Mouse (Mus musculus) midbrain, embryonic 11.5 days (tissue): ENCODE data around the gene Cnn1. TPM values are rescaled to one million over a fixed set of nuclear protein-coding genes. Genes with fewer than 3 reads are reported as not detected.

Experiments
- ATAC-seq: fragments of 200-750 bp; cut with Nextera tagmentation; 2 replicates; pipeline ENCODE4 v1.8.0; 2017; ENCODE audit warnings: moderate TSS enrichment, moderate library complexity; ENCODE audit not compliant: low FRiP score
- DNase-seq: peaks from one replicate; pipeline ENCODE4 v3.0.0; 2015; ENCODE audit warnings: low spot score; ENCODE audit errors: missing footprints
- H3K27ac ChIP-seq: fragments of 300-500 bp; sonication (generic); 2 replicates; pipeline ENCODE4 v1.5.1; 2014; ENCODE audit warnings: low read depth, low read length
- H3K27me3 ChIP-seq: fragments of 300-500 bp; sonication (generic); 2 replicates; pipeline ENCODE4 v1.6.1; 2014; ENCODE audit warnings: mild to moderate bottlenecking, low read length, moderate library complexity, mixed read lengths; ENCODE audit not compliant: control insufficient read depth, insufficient read depth
- H3K36me3 ChIP-seq: fragments of 300-500 bp; sonication (generic); 2 replicates; pipeline ENCODE4 v1.6.1; 2014; ENCODE audit warnings: mild to moderate bottlenecking, low read length, moderate library complexity, mixed read lengths; ENCODE audit not compliant: control insufficient read depth, insufficient read depth
- H3K4me1 ChIP-seq: fragments of 300-500 bp; sonication (generic); 2 replicates; pipeline ENCODE4 v1.6.1; 2014; ENCODE audit warnings: low read length; ENCODE audit not compliant: control insufficient read depth, insufficient read depth
- H3K4me2 ChIP-seq: fragments of 300-500 bp; sonication (generic); 2 replicates; pipeline ENCODE4 v1.6.1; 2014; ENCODE audit warnings: mild to moderate bottlenecking, moderate library complexity
- H3K4me3 ChIP-seq: fragments of 300-500 bp; sonication (generic); 2 replicates; pipeline ENCODE4 v1.5.1; 2014; ENCODE audit warnings: low read depth, low read length
- H3K9ac ChIP-seq: fragments of 300-500 bp; sonication (generic); 2 replicates; pipeline ENCODE4 v1.6.1; 2014; ENCODE audit warnings: low read length
- H3K9me3 ChIP-seq: fragments of 300-500 bp; sonication (generic); 2 replicates; pipeline ENCODE4 v1.6.1; 2016; ENCODE audit warnings: low read length; ENCODE audit not compliant: control insufficient read depth
- WGBS: fragments of 180-500 bp; shearing (Covaris S2); extraction: QIAGEN DNeasy Blood & Tissue Kit; methylation state at CpG from one replicate; pipeline ENCODE4 v1.1.7; 2014; 5-methylcytosine and 5-hydroxymethylcytosine counted together
- polyA plus RNA-seq: library from polyadenylated mRNA; unstranded; fragments of >200 nt; fragmentation: Nextera tagmentation; extraction: Ambion mirVana; gene quantifications from 2 replicates; pipeline ENCODE4 v1.2.1, GENCODE M21; 2014

Cnn1 gene
- polyA plus RNA-seq, 1 experiment from 2014 or later: 1.6 TPM

GRCm38 (mm10) chr9:22055713-22056112, 43.3 kb upstream of the Cnn1 start:
- peaks cover 9% of the 10 kb centered on the region for H3K36me3 ChIP-seq
- no peak overlapping the region for H3K9ac ChIP-seq
- peaks cover 9% of the 10 kb centered on the region; the same call in 1 of the 2 replicates for H3K4me1 ChIP-seq
- ATAC-seq (no peak), DNase-seq (no peak)
- no peak overlapping the region for H3K27ac ChIP-seq
- H3K9me3 ChIP-seq: no peaks in the 10 kb centered on the region
- peaks cover 8% of the 10 kb centered on the region for H3K27me3 ChIP-seq
- H3K4me3 ChIP-seq: no peak overlapping the region
- 44% methylated on average over 29 of the region's 29 CpGs for WGBS
- no peak overlapping the region for H3K4me2 ChIP-seq

- H3K4me2 ChIP-seq: no peak overlapping the region
- H3K9me3 ChIP-seq: no peaks in the 10 kb centered on the region
- peaks cover 8% of the 10 kb centered on the region; the same call in 1 of the 2 replicates for H3K27me3 ChIP-seq
- no peak for ATAC-seq
- peaks cover 9% of the 10 kb centered on the region for H3K36me3 ChIP-seq
- H3K9ac ChIP-seq: no peak overlapping the region
- no peak overlapping the region for H3K4me3 ChIP-seq
- H3K4me1 ChIP-seq: peaks cover 9% of the 10 kb centered on the region; the same call in 1 of the 2 replicates
- H3K27ac ChIP-seq: no peak overlapping the region
- DNase-seq: no peak
- WGBS: 78% methylated on average over 9 of the region's 9 CpGs
These were observed 42.6 kb upstream of the Cnn1 start for GRCm38 (mm10) chr9:22056303-22056910.

DNA sequence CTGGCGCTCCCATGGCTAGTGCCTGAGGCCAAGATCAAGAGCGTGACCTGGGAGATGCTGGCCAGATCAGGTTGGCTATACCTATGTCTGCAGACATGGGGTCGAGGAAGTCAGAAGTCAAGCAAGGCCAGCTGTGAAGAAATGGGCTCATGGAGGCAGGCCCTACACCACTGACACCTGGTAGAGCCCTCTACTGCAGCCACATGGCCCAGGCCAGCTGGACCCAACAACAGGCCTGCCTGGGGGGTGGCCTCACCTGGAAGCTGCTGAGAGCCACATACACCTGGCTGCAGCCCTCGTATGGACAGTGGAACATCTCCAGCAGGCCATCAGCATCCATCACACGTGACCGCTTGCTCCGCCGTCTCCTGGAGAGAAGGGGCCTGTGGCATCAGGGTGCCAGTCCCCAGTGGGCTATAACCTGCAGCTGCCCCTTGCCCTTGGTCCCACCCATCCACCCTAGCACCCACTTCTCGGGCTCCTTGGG, 41.9 kb upstream of the Cnn1 start:
- H3K27me3 ChIP-seq: peaks cover 6% of the 10 kb centered on the region; the same call in 1 of the 2 replicates

DNA sequence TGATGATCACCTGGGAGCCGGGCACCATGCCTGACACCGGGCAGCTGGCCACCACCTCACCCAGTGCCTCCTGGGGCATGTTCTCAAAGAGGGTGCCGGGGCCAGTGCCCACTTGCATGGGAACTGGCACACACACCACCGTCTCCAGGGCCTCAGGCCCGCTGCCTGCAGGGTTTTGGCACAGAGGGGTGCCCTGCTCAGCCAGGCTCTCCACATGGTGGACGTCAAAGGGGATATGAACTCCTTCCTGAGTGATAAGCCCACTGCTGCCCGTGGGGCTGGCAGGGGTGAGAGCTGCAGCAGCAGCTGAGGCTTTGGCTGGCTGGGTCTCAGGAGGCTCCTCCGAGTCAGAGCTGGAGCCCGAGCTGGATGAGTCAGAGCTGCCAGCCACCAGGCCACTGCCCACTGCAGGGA, 41.0 kb upstream of the Cnn1 start:
- H3K36me3 ChIP-seq: peaks cover 9% of the 10 kb centered on the region
- ATAC-seq (no peak), DNase-seq (no peak)
- no peaks in the 10 kb centered on the region; the same call in 1 of the 2 replicates for H3K27me3 ChIP-seq
- no peak overlapping the region for H3K4me2 ChIP-seq
- H3K9ac ChIP-seq: no peak overlapping the region
- H3K4me1 ChIP-seq: peaks cover 6% of the 10 kb centered on the region; the same call in 1 of the 2 replicates
- 92% methylated on average over 9 of the region's 9 CpGs for WGBS
- no peak overlapping the region for H3K4me3 ChIP-seq
- H3K9me3 ChIP-seq: no peaks in the 10 kb centered on the region
- H3K27ac ChIP-seq: no peak overlapping the region

More for the DNA sequence above, 41.9 kb upstream of the Cnn1 start:
- Histone ChIP-seq H3K27ac (no peak overlapping the region), H3K4me1 (peaks cover 8% of the 10 kb centered on the region; the same call in 1 of the 2 replicates), H3K9me3 (no peaks in the 10 kb centered on the region), H3K36me3 (peaks cover 9% of the 10 kb centered on the region), H3K4me2 (no peak overlapping the region), H3K9ac (no peak overlapping the region), H3K4me3 (no peak overlapping the region)
- DNase-seq (no peak), ATAC-seq (no peak)
- 94% methylated on average over 9 of the region's 9 CpGs for WGBS

DNA sequence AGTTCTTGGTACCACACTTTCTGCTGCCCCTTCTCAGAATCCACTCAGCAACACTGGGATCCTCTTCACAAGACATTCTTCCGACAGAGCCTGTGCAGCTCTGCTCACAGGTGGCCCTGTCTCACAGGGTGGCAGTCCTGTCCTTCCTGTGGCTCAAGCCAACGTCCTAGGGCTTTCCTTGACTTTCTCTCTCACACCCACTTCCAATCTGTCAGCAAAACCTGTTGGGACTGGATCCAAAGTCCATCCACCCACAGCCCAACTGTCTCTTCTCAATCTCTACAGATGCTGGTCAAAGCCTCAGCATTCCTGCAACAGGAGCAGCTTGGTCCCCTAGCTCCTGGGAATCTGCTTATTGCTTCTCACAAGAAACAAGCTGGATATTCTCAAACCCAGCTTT, 37.7 kb upstream of the Cnn1 start:
- H3K4me2 ChIP-seq: no peak overlapping the region
- ATAC-seq: no peak

GRCm38 (mm10) chr9:22064341-22064740, 34.7 kb upstream of the Cnn1 start:
- Histone ChIP-seq H3K9me3 (no peaks in the 10 kb centered on the region), H3K9ac (no peak overlapping the region), H3K4me2 (no peak overlapping the region), H3K27me3 (no peaks in the 10 kb centered on the region), H3K4me1 (no peaks in the 10 kb centered on the region), H3K27ac (no peak overlapping the region), H3K36me3 (peaks cover 29% of the 10 kb centered on the region), H3K4me3 (no peak overlapping the region)
- no peak for DNase-seq
- WGBS: 87% methylated on average over 3 of the region's 3 CpGs
- no peak for ATAC-seq

More for the DNA sequence above, 37.7 kb upstream of the Cnn1 start:
- 93% methylated on average over 2 of the region's 2 CpGs for WGBS
- Histone ChIP-seq H3K27me3 (no peaks in the 10 kb centered on the region), H3K9me3 (no peaks in the 10 kb centered on the region), H3K4me1 (no peaks in the 10 kb centered on the region), H3K9ac (no peak overlapping the region), H3K36me3 (peaks cover 26% of the 10 kb centered on the region), H3K27ac (no peak overlapping the region), H3K4me3 (no peak overlapping the region)
- no peak for DNase-seq

GRCm38 (mm10) chr9:22065642-22066041, 33.4 kb upstream of the Cnn1 start:
- Histone ChIP-seq H3K36me3 (peaks cover 25% of the 10 kb centered on the region), H3K4me1 (peaks cover 8% of the 10 kb centered on the region), H3K9me3 (no peaks in the 10 kb centered on the region), H3K4me3 (no peak overlapping the region), H3K27me3 (no peaks in the 10 kb centered on the region), H3K9ac (no peak overlapping the region), H3K4me2 (no peak overlapping the region), H3K27ac (no peak overlapping the region)
- ATAC-seq (no peak), DNase-seq (no peak)
- 96% methylated on average over 11 of the region's 11 CpGs for WGBS

DNA sequence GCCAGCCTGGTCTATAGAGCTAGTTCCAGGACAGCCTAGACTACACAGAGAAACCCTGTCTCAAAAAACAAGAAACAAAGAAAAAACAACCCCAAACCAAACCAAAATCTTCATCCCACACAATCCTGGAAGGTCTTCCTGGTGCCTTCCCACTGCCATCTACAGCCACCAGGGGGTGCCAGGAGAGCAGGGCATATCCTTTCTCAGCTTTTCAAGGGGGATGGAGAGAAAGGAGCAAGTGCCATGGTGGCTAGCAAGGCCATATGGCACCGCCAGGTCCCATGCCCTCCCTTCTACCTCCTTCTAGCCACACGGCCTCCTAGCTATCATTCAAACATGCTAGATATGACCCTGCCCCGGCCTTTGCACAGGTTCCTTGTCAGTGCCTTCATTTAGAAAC, 32.6 kb upstream of the Cnn1 start:
- Histone ChIP-seq H3K27me3 (no peaks in the 10 kb centered on the region), H3K36me3 (peaks cover 25% of the 10 kb centered on the region), H3K9ac (no peak overlapping the region), H3K27ac (no peak overlapping the region), H3K4me1 (peaks cover 8% of the 10 kb centered on the region), H3K4me2 (no peak overlapping the region), H3K9me3 (no peaks in the 10 kb centered on the region), H3K4me3 (no peak overlapping the region)
- WGBS: 81% methylated on average over 3 of the region's 3 CpGs
- no peak for ATAC-seq
- peak; percentile 89 for DNase-seq

- Histone ChIP-seq H3K4me2 (no peak overlapping the region), H3K27ac (no peak overlapping the region), H3K9ac (no peak overlapping the region), H3K9me3 (no peaks in the 10 kb centered on the region), H3K4me1 (peaks cover 8% of the 10 kb centered on the region), H3K27me3 (no peaks in the 10 kb centered on the region), H3K36me3 (peaks cover 25% of the 10 kb centered on the region), H3K4me3 (no peak overlapping the region)
- 81% methylated on average over 5 of the region's 5 CpGs for WGBS
- no peak for DNase-seq
- no peak for ATAC-seq
These were observed 31.8 kb upstream of the Cnn1 start for GRCm38 (mm10) chr9:22067195-22067594.
